Mouse (Mus musculus) spleen, postnatal 10 days (tissue): ENCODE results near the gene Gramd2.

Experiments used
- DNase-seq, 2 experiments: peaks; one replicate each; pipeline ENCODE4 v3.0.0; 2021 to 2022; ENCODE audit warnings: low spot score in 2 of 2

Gene Gramd2

DNA sequence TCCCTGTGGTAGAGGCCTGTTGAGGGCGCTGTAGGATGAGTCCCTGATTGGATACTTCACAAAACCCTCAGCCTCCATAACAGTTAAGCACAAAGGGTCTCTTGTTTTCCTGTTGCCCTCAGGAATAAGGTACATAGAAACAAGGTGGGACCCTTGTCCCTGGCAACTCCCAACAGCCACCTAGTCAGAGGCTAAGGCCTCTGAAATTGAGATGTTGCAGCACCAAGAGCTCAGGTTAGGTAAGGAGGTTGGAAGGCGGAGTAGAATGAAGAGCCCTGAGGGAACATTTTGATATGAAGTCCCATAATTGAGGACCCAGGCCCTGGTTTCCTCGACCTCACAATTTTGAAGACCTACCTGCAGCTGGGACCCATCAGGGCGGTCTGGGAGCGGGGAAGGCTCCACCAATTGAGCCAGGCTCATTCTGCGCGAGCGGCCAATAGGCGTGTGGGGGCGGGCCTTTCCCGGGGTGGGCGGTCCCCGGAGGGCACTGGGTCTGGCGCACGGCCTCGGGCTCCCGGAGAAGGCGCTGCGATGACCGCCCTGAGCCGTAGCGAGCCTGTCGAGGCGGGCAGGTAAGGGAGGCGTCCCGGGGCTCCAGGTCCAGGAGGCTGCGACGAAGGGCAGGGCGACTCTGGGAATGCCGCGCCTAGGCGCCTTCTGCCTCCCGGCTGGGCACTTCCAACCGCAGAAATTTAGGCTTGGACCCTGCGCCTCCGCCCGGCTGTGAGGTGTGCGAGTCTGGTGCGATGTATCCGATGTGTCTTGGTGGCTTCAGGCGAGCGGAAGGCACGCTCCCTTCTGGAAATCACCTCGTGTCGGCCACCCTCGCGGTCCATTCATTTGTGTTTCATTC is at the start of gene Gramd2:
Gramd2 (plus strand) TSS at position 467 of the 856 bp plus-strand sequence.
- peak; percentile 18 to 57 for DNase-seq

GRCm38 (mm10) chr9:59638372-59638771 is 41.6 kb upstream of the Gramd2 start:
- DNase-seq: no peak

DNA sequence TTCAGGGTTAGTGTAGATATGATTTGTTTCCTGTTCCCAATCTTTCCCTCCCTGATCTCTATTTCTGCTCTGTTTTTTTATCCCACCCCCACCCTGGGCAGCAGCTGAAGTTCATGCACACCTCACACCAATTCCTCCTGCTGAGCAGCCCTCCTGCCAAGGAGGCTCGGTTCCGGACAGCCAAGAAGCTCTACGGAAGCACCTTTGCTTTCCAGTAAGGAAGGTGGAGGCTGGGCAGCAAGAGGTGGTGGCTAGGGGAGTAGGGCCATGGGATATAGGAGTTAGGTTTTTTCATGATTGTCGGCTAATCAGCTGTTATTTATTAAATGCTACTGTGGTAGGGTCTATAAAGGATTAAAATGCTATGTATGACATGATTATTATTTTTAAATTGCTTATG is 40.0 kb upstream of the Gramd2 start:
- DNase-seq: no peak

GRCm38 (mm10) chr9:59641320-59641719 is 38.6 kb upstream of the Gramd2 start:
- DNase-seq: no peak

DNA sequence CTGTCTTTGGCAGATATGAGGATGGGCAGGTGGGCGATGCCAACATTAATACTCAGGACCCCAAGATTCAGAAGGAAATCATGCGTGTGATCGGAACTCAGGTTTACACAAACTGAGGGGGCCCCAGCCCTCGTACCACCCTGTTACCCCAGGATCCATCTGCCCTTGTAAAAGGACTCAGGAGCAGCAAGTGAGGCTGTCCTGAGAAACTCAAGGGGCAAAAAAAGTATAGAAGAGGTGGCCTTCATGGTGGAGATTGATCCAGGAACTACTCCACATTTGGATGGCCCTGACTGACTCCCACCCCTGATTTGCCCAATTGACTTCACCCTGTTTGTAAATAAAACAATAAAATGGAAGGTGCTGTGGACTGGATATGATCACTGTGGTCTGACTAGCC is 30.0 kb upstream of the Gramd2 start:
- DNase-seq: no peak

DNA sequence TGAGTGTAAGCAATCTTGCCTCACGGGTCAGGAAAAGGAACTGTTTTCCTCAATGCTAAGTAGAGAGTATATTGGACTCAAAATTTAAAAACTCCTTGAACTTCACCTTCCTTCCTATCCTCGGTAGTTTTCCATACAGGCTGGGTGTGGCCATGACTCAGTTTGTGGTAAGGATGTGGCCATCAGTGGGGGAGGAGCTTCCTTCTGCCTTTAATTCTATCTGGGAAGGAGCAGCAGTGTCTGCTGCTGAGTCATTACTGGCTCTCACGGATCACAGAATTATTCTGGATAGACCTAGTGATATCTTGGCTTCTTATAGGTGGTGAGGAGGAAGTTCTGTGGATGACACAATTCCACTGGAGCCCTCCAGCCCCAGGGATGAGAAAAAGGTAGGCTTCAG is 26.6 kb upstream of the Gramd2 start:
- no peak for DNase-seq

GRCm38 (mm10) chr9:59654450-59654983 is 25.4 kb upstream of the Gramd2 start:
- no peak for DNase-seq

DNA sequence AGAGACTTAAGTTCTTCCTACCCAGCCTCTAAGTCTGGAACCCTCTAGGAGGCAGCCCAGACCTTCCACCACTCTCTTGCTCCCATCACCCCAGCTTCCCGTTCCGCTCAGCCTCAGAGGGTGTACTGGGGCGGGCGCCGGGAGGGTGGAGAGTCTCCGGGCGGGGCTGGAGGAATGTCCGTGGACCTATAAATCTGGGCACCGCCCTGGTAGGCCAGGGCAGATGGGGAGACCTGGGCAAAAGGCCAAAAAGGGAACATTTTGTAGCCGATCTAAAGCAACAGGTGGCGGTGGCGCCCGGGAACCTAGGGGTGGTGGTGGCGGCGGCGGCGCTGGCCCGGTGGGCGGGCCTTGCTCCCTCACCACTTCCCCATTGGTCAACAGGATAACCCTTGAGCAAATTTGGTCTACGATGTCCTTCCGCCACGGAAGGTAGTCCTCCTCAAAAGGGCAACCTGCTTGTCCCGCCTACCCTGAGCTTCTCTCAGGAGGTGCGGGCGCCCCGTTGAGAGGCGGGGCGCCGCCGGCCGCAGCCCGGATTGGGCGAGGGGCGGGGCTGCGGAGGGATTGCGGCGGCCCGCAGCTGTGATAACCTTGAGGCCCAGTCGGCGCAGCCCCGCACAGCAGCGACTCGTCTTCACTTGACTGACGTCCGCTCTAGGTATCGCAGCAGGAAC is 23.8 kb upstream of the Gramd2 start, which contains the start of gene Pkm:
Pkm (plus strand) TSS at position 411 of the 677 bp plus-strand sequence.
- DNase-seq: peak; percentile 79 to 91

GRCm38 (mm10) chr9:59656635-59657617 is 23.0 kb upstream of the Gramd2 start:
- peak; percentile 72 to 81 for DNase-seq

GRCm38 (mm10) chr9:59658146-59658545 is 21.8 kb upstream of the Gramd2 start:
- no peak for DNase-seq

DNA sequence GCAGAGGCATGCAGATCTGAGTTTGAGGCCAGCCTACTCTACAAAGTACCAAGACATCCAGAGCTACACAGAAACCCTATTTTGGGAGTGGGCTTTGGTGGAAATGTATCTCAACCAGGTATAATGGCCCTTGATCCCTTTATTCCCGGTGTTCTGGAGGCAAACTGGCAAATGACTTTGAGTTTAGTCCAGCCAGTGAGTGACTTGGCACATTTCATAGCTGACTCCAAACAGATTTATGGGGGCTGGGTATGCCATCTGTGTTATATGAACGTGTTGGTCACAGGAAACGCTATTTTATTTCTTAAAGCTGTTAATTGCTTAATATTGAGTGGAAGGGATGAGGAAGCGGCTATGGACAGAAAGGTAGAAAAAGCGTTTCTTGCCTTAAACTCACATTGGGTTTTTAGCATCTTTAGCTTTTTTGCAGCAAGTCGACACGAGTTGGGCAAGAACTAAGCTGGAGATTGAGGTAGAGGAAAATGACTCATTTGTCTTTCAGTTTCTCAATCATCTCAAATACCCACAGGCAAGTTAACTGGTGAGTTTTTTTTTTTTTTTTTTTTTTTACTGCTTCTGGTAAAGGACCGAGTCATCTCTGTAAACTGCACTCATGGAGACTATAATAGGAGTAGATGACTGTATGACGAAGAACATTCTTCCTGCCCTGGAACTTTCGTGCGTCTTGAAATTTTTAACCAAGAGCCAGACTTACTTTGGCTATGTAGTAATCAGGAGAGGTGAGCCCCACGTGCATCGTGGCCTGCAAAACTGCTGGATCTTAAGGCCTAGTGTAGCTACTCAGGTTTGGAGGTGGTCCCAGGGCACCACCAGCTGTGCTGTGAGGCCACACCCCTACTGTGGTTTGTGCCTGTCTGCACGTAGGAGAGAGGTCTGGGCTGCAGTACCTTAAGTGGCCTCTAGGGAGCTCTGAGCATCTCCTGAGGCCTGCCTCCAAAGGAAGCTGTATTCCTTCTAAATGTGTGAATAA is 20.6 kb upstream of the Gramd2 start:
- peak; percentile 60 to 86 for DNase-seq

- DNase-seq: no peak
These were observed 19.5 kb upstream of the Gramd2 start for GRCm38 (mm10) chr9:59660421-59660820.

DNA sequence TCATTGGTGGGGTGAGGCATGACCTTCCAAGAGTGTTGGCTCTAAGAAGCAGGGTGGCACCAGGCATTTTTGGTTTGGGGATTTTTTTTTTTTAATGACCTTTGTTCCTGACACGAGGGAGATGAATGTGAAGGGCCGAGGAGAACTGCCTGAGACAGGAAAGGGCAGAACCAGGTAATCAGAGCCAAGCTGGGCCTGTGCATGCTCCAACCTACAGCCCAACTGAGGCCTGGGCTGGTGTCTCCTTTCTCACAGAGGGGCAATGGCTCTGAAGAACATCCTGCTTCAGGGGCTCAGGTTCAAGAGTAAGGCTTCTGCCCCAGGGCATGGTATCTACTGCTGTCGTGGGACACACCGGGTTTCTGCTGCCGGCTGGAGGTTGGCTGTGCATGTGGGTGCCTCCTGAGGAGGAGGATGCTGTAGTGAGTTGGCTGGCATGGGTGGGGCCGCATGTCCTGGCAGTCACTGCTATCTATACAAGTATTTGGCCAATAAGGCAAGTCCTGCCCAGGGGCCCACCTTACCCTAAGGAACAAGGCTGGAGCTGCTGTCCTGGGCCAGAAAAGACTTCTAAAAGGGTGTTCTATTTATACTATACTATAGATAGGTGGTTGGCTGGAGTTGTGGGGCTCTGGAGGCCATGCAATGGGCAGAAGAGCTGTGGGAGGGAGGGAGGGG is 18.5 kb upstream of the Gramd2 start:
- no peak for DNase-seq

DNA sequence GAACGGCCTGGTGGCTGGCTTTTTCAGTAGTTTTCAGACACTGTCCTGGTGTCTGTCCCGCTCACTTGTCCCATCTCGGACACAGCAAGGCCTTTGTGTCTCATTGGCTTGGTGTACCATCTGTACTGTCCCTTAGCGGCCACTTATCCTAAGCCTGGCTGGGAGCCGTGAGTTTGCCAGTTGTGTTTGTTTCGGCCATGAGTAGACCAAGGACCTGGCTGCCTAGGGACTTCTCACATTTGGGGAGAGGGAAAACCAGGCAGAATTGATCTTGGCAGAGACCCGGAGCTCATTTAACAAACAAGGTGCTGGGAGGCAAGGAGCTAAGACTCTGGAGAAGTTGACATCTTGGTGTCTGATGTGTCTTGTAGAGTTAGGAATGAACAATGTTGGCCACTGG is 16.7 kb upstream of the Gramd2 start:
- DNase-seq: no peak

GRCm38 (mm10) chr9:59663957-59664356 is 16.0 kb upstream of the Gramd2 start:
- DNase-seq: no peak

GRCm38 (mm10) chr9:59664664-59665256 is 15.2 kb upstream of the Gramd2 start:
- no peak for DNase-seq

DNA sequence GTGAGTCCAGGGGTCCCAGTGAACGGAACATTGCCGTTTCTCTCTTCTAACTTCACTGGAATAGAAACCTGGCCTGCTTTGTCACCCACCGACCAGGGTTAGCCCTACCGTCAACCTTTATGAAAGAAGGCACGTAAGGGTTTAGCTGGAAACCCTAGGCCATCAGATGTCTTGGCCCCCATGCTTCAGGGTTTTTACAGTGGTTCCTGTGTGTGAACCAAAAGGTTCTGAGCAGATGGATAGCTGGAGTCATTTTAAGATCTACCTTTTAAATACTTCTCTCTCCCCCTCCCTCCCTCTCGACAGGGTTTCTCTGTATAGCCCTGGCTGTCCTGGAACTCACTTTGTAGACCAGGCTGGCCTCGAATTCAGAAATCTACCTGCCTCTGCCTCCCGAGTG is 13.9 kb upstream of the Gramd2 start:
- DNase-seq: no peak

GRCm38 (mm10) chr9:59666813-59667212 is 13.1 kb upstream of the Gramd2 start:
- DNase-seq: no peak

DNA sequence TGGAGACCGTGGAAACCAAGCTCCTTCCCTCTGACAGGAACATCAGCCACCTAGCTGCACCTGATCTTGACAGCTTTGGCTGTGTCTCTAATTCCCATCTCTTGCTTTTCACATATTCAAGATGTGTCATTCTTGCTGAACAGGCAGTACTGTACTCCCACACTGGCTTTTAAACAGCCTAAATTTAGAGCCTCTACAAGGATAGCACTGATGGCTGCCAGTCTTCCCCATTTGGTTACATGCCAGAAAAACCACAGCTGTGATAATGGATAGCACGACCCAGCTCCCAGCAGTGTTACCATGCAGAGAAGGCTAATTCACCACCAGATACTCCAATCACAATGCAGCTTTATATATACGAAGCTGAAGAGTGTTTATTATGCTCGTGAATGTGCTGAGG is 12.7 kb upstream of the Gramd2 start:
- DNase-seq: no peak
